ENCODE assay signal across 9 mouse cellular contexts in the genomic region with DNA sequence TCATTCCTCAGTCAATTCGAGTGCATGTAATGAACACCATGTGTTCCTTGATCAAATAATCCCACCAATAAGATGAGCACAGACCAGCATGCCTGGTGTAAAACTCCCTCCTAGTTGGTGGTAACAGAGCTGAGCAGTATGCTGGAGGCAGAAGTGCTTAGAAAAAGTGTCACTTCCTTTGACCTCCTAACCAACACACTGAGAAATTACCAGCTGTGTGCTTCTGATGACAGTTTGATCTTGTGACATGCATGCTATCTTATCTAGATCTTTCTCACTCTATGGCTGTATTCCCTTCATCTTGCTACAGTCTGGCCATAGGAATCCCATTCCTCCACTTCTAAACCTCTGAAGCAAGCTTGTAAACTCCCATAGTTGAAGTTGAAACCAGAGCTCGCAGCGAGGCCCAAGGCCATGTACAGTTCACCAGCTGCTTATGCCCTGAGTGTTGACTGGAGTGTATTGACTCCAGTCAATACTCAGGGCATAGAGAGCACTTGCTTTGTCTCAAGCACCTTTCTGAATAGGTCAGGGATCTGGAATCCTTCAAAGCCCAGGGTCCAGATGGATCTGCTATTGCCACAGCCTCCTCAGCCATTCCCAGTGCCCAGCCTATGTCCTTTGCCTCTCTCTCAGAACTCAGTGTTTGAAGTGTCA.
"Had no signal": no experiment of that assay in that cellular context is flagged by ENCODE, and none has a peak within 500 bp of the region (broad histone marks: within the 10 kb centered on the region; RNA-seq: fewer than 3 reads in every experiment).

No protein-coding gene starts in this region.

- DNase-seq: kidney, adult 8-10 months; kidney, postnatal 25 days; midbrain, embryonic 14.5 days; spleen, adult 18-20 months; thymus, adult 18-20 months had no signal

- H3K4me2 ChIP-seq: limb, embryonic 15.5 days; liver, embryonic 12.5 days; neural tube, embryonic 12.5 days had no signal

- H3K27me3 ChIP-seq: limb, embryonic 15.5 days; liver, embryonic 12.5 days; neural tube, embryonic 12.5 days had no signal

- H3K9me3 ChIP-seq: limb, embryonic 15.5 days; liver, embryonic 12.5 days; neural tube, embryonic 12.5 days had no signal

- ATAC-seq: intestine, embryonic 16.5 days; liver, embryonic 12.5 days had no signal

- H3K4me3 ChIP-seq: limb, embryonic 15.5 days; liver, embryonic 12.5 days; neural tube, embryonic 12.5 days had no signal

- H3K4me1 ChIP-seq: limb, embryonic 15.5 days; liver, embryonic 12.5 days; neural tube, embryonic 12.5 days had no signal

- H3K9ac ChIP-seq: limb, embryonic 15.5 days; liver, embryonic 12.5 days; neural tube, embryonic 12.5 days had no signal

- H3K27ac ChIP-seq: limb, embryonic 15.5 days; liver, embryonic 12.5 days; neural tube, embryonic 12.5 days had no signal

- H3K36me3 ChIP-seq: limb, embryonic 15.5 days; liver, embryonic 12.5 days; neural tube, embryonic 12.5 days had no signal
